Mouse (Mus musculus): ENCODE data around the gene Rgs14.

DNA sequence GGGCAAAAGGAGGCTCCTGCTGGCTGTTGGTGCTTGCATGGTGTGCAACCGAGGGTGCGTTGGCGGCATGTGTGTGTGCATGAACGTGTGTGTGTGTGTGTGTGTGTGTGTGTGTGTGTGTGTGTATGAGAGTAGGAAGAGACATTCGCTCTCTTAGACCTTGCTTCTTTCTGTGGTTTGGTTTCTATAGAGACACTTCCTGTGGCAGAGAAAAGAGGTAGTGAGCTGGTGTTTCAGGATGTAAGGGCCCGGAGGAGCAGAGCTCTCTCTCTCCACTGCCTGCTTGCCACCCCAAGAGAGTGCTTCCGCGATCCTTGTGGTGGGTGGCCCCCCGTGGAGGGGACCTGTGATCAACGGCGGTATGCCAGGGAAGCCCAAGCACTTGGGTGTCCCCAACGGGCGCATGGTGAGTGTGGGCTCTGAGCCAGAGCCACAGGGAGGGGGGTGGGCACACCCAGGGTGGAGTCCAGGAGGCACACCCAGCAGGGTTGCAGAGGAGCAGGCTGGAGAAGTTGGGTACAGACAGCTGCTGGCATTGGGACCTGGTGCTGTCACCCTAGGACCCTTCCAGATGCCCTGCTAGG, at the start of gene Rgs14:
- no peak for TF ChIP-seq ZNF384 (IDR thresholded peaks at IDR 0.05; ENCODE audit: low read depth, low read length)
- no peak for TF ChIP-seq HCFC1 (IDR thresholded peaks at IDR 0.05; ENCODE audit: borderline replicate concordance, insufficient read depth, low read length)
- TF ChIP-seq ZC3H11A (IDR thresholded peaks at IDR 0.05; ENCODE audit: borderline replicate concordance, low read depth, low read length) = no peak
- no peak for TF ChIP-seq CHD2 (IDR thresholded peaks at IDR 0.05; ENCODE audit: low read depth, low read length)
- TF ChIP-seq MAFK (IDR thresholded peaks at IDR 0.05; ENCODE audit: insufficient read depth, low read depth, low read length) = no peak
